Mouse (Mus musculus): Measurements from ENCODE around the gene Rapgef1.

Gene Rapgef1

DNA sequence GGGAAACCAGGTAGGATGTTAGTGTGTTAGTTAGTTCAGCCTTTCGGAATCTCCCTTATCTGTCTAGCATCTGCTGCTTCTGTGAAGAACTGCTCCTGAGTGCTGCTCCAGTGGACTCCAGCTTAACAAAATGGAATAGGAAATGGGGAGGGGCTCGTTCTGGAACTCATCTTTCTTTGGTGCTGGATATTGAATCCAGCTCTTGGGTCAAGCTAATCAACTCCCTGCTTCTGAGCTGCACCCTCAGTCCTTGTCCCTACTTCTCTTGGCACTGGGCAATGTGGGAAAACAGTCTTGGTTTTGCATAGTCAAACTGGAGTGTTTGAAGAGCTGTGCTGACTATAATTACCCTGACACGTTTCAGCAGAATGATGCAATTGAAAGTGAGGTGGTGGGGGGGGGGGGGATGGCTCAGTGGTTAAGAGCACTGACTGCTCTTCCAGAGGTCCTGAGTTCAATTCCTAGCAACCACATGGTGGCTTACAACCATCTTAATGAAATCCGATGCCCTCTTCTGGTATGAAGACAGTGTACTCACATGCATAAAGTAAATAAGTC is 25.6 kb downstream of the Rapgef1 start:
- no peak for DNase-seq

DNA sequence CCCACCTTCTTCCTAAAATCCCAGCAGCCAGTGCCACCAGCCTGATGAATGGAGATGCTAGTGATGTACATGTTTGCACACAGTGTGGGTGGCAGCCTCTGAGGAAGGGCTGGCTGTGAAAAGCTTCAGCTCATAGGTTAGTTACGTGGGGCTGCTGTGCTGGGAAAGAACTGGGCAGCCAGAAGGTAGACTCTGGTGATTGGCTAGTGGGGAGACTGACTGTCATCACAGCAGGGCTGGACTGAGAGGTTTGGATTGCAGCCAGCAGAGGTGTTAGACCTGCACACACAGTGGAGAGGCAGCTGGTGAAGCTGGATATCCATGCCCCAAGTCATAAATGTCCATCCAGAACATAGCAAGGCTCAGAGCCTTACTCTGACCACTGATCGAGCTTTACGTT is 27.1 kb downstream of the Rapgef1 start:
- DNase-seq, result no peak

DNA sequence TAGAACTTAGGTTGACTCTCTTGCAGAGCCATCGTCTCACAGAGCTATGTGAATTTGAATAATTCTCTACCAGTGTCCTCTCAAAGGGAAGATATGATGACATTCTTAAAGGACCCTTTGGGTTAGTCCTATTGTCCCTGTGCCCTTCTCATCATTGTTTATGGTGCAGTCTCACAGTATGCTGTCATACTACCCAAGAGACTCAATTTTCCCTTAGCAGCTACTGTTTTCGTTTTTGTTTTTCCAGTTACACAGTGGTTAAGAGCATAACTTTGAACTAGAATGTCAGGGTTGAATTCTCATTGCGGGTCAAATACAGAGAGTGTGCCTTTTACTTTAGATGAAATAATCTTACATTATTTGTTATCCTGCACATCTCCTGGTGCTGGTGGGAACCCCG is 27.6 kb downstream of the Rapgef1 start:
- no peak for DNase-seq

DNA sequence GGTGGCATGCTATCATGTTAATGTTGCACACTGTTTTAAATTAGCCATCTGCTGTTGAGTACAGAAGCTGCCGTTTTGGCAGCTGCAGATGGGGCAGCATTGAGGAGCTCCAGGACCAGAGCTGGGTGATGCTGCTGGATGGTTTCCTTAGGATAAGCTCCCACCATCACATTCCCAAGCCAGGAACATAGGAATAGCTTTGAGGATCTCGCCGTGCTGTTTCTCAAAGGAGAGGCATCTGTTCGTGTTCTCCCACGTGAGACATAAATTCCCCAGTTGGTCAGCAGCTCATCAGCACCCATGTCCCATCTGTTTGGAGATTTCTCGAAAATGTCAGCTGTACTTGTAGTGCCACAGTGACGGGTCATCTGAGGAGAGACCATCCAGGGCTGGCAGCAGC is 28.3 kb downstream of the Rapgef1 start:
- DNase-seq, result no peak

DNA sequence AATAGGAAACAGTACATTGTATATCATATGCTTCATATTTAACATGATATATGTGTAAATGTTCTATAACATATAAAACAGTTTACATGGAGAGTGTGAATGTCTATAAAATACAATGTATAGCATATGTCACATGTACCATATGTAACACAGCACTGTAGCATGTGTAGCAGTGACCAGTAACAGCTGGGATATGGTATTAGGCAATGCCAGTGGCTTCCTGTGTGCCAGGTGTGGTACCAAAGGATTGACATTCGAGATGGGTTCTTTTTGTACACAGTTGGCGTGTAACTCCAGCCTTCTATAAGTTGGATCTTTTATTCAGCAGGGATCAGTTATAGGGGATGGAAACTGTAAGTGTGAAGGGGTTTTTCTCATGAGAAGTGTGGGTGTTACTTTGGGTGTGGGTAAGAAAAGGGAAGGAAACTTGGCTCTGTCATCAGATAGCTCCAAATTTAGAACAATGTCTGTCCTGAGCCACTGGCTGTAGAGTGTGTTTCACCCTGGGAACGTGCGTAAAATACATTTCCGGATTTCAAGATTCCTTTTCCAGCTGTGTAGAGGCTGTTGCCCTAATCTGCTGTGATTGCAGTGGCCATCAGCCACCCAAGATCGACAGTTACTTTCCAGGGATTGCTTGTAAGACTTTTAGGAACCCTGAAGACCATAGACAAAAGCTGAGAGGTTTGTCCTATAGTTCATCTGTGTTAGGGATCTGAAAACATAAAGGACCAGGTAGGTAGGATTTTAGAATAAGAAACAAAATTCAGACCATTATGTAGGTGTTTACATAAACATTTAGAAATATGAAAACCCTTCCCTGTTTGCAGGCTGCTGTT is 29.7 kb downstream of the Rapgef1 start:
- no peak for DNase-seq

DNA sequence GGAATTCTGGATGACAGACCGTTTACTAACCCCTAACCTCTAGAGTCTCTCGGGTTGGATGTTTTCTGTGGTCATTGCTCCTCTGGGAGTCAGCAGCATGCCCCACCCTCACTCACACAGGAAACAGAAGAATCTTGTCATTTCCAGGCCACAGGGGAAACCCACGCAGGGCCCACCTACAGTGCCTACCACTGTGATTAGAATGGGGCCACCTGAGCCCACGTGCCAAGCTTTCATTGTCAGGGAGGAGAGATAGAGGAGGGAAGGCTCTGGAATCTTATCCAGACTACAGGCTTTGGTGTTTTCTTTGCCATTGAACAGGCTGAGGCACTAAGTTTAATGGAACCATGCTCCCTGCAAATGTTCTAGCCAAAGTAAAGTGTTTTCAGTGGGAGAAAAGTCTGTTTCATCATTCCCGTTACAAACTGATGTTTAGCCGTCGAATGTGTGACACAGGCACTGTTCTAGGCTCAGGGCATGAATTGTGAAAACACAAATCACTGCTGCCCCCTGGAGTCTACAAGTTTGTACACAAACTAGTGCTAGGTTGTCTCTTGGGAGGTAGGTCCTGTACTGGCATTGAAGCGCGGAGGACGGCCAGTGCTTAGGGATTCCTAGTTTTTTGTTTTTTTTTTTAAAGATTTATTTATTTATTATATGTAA is 30.4 kb downstream of the Rapgef1 start:
- no peak for DNase-seq

DNA sequence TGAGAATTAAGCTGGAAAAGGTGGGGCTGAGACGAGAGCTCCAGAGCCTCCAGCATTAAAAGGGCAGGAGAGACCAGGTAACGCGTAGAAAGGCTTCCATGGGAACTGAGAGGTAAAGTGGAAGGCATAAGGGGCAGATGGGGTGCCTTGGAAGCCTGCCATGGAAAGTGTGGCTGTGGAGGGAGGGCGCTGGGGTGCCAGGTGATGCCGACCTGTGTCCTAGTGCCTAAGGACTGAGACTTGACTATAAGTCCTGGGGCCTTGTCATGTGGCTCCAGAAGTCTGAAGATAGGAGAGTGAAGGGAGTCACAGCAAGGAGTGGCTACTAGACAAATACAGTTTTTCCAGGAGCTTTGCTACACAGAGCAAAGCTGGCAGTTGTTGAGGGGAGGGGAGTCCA is 32.4 kb downstream of the Rapgef1 start:
- DNase-seq, result peak; percentile 74

DNA sequence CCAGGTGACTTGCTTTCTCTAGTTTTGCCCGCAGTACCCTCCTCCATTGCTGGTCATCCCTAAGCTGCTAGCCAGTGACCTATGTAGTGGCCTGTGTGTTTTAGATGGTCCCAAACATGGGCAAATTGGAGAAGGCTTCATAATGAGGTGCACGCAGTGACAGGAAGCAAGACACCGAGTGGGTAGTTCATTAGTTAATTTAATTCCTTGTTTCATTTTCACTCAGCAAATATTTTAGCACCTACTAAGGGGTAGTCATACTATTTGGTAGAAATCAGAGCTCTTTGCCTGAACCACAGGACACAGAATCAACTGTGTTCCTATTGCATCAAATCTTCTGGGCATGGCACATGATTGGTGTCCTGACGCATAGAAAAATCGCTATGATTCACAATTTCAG is 35.9 kb downstream of the Rapgef1 start:
- no peak for DNase-seq

DNA sequence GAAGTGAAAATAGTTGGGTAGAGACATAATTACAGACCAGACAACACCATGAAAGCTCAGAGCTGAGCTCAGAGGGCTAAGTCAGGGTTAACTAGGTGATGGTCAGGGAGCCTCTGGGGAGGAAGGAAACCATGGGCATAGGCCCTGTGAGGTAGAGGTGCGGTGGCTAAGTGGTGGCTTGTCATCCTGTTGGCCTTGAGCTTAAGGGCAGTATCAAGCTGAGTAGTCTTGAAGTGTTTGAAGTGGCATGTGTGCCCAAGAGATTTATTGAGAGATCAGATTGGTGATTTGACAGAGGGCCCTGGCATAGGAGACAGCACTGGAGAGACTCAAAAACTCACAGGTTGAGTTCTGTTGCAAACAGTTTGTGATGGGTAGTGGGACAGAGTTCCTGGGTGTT is 36.6 kb downstream of the Rapgef1 start:
- DNase-seq, result no peak

DNA sequence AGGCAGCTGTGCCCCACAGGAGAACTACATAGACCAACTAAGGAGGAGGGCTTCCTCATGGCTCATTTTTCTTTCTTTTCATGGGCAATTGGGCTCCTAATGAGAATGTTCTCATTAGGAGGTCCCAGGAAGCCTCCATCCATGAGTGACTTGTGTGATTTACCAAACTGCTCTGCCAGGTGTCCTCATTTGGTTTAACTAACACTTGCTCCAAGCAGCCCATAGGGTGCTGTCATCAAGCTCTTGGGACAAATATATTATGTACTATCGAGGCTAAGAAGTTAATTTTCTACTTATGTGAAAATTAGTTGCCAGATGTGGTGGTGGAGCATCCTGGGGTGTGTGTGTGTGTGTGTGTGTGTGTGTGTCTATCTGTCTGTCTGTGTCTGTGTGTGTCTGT is 37.6 kb downstream of the Rapgef1 start:
- no peak for DNase-seq

DNA sequence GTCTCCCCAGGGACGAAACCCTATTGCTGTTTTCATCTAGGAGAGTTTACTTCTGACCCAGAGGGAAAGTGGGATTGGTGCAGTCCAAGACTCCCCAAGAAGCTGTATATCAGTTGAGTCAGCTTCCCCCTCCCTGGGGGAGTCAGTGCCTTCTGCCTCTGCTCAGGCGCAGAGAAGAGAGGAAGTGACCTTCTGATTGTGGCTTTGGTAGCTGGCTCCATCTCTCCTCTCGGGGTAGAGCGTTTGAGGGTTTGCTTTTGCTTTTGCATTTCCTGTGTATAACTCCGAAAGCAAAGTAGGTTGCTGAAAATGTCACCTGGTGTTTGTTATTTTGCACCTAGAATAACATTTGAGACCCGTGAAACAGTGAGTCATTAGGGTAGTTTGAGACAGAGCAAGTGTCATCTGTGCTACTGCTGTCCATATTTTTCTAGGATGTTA is 42.3 kb downstream of the Rapgef1 start:
- no peak for DNase-seq

DNA sequence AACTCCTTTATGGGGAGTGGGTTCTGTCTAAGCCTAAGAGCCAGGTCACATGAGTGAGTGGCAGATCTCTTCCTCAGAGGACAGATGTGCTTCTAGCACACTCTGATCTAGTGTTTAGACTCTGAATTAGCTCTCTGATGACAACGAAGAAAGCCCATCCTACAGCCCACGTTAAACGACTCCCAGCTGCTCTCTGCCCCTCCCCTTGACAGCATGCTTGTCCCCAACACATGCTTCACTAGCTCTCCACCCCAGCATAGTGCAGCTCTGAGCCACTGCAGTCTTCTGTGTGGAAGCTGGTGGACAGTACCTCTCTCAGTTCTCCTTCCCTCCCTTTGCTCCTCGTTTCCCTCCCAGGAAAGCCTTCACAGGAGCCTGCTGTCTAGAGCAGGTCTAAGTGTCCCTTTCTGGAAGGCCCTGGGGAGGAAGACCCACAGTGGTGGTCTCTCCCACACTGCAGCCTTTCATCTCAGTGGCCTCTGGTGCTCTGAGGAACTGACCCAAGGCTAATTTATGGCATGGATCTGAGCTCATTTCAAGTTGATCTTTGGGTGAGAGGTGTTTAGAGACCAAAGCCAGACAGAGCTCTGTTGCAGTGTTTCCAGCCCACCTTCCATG is 43.8 kb downstream of the Rapgef1 start:
- no peak for DNase-seq

DNA sequence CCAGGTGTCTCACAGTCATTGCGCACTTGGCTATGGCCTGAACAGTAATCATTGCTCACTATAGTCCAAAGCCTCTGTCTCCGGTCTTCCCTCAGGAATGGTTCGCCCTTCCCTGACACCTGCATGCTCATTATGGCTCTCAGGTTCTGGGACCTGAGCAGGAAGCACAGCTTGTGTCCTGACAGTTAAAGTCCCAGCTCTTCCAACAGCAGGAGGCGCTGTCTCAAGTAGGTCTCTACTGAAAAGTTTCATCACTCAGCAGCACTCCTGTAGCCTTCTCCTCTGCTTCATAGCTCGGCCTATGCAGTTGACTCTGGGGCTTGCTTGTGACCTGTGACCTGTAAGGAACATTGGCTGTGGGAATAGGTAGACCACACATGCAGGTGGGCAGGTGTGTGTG is 45.9 kb downstream of the Rapgef1 start:
- DNase-seq, result no peak

DNA sequence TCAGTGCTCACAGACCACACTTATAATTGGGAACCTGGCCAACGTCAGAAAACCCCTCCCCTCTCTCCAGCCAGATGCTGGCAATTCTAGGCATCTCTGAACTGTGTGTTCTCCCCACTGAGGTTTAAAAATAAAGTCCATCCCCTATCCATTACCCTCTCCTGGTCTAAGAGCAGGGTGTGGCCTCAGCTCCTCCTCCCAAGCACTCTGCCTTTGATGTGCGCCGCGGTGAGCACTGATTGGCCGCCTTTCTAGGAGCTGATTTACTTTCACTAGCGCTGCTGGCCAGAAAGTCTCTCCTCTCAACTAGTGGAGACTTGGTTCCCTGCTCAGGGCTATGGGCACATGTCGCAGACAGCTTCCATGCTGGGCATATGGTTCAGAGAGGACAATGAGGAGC is 47.1 kb downstream of the Rapgef1 start:
- DNase-seq, result no peak

DNA sequence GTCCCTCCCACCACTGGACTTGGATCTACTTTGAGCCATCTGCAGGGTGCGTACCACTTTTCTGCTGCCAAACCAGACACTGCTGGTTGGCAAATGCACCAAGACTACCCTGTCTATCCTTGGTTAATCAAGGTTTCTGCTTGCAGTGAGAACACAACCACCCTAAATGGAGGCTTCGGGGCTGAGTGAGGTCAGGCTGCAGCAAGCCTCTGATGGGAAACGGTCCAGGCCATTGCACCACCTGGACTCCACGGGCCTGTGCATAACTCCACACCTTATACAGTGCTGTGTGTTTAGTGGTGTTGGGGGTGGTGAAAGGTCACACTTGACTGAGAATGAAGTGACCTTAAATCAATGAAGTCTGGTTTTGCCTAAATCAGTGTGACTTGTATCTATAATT is 47.6 kb downstream of the Rapgef1 start:
- DNase-seq, result peak; percentile 47

DNA sequence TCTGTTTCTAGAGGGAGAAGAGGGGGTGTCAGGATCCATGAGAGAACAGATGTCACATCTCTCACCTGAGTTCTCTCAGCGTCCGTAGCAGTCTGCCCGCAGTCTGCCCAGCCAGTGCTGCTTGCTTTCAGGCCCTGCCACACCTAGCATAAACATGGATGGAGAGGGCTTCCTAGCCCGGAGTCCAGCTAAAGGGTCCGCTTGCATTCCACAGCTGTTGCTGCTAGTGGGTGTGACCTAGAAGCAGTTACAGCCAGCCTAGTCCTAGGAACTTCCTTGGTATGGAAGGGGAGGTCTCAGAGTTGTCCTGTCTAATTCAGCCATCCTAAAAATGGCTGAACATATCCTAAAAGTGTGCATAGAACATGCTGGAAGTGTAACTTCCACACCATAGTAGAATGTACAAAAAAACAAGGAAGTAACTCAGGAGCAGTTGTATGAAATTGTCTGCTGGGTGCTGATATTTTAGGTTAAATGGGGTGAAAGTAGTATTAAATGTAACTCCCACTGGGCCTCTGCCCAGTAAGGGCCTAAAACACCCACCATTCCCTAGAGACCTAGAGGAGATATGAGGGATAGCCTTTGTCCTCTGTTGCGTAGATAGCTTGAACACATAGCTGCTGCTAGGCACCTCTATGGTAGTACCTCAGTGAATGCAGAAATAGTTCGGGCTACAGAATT is 48.6 kb downstream of the Rapgef1 start:
- no peak for DNase-seq

DNA sequence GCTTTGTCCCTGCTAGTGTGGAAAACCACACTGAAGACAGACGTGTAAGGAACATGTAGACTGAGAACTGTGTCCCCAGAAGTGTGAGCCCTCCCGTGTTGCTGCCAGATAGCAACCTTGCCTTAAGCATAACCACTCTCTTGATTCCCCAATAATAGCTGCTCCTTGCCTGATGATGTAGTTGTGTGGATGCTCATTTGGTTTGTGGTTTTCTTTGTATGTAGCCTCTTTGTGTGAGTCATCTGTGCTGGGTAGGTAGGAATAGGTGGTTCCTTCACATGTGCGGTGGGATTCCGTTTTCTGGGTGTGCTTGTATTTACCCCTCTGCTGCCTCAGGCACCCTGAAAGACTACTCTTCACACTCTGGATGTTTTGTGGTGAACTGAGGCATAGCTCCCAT is 49.4 kb downstream of the Rapgef1 start:
- DNase-seq, result no peak

DNA sequence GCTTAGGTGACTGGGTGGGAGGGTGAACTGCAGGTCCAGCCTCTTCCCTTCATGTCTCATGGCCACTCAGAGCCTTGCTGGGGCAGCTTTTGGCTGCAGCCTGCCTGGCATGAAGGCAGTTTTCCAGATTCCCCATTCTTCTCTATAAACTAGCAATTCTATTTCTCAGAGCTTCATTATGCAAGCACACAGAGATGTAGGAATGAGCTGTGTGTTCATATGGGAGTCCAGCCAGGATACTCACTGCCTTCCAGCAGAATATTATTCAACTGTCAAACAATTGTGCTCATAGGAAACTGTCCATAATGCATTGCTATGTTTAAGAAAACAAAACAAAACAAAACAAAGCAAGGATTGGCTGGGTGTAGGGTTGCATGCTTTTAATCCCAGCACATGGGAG is 50.2 kb downstream of the Rapgef1 start:
- peak; percentile 50 for DNase-seq

DNA sequence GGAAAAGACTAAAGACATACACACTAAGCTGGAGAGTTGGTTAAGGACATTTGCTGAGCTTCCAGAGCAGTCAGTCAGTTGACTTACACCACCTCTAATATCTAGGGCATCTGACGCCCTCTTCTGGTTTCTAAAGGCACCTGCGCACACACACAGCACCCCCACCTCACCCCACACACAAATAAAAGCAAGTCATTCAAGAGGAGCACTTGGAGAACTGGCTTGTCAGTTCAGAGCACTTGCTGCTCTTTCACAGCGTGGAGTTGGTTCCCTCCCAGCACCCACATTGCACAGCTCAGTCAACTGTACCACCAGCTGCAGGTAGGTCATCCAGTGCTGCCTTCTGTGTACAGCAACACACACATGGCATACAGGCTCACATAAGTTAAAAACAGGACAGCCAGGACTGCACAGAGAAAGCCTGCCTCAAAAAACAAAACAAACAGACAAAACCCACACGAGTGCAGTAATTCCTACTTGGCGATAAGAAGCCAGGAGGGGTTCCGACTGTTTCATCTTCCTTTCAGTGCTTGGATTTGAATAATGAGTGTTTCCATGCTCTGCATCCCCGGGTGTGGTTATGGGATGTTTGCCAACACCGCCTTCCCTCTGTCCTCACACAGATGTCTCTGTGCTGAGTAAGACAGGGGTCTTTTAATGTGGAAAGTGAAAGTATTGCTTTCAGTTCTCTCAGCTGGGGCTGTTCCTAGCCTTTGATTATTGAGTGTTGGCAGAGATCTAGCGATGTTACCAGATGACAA is 50.9 kb downstream of the Rapgef1 start:
- peak; percentile 85 for DNase-seq

DNA sequence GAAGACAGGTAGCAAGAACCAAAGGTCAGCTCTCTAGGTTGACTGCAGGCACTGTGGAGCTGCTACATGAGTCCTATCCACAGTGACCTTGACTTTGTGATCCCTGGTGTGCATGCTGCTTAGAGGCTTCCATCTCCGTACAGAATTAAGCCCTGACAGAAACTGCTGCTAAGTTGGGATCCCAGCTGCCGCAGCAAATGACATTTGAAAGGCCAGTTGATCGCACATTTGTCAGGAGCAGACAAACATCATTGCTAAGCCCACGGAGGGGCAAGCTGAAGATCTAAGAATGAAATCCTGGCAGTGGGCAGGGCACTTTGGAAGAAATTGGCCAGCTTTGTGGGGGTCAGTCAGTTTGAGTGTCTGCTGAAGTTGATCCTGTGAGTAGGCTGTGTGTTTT is 51.9 kb downstream of the Rapgef1 start:
- no peak for DNase-seq

DNA sequence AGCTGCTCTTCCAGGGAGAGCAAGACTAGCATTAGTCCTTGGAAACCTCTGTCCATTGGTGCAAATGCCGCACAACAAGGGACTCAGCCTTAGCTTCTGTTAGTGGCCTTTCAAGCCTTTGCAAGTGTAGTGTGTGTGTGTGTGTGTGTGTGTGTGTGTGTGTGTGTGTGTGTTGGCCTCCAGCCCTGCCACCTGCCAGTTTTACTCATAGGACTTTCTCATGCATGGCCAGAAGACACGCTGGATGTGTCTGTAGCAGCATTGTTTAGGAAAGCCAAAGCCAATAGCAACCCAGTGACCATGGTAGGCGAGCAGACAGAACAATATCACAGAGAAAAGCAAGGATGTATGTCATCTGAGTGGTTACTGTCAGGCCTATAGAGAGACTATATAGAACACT is 52.3 kb downstream of the Rapgef1 start:
- DNase-seq, result no peak

DNA sequence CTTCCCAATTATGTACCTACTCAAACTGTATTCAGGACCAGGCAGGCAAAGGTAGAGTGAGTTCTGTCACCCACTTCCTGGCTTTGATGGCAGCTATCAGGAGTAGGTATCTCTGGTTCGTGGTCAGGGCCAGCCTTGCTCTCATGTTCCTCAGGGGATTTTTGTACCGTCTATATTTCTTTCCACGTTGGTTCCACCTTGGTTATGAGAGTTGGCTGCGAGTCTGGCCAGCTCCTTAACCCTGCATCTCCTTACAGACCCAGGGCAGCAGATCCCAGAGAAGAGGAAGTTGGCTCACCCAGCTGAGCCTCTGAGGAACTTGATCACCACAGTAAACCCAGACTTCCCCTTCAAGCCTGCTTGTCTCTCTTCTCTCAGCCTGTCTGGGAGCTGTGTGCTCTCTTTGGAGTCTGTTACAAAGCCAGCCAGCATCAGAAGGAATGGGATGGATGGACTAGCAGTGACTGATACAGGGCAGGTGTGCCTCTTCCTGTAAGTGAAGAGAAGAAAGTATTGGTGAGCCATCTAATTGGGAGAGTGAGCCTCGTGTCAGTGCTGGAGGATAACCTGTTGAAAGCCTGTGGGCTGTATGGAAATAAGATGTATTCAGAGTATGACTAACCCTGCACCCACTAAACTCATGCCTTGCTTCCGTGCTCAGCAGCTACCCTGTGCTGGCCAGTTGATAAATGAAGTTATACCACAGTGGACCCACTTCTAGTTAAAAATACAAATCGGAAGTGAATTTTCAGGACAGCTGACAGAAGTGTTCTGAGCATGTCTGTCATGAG is 53.4 kb downstream of the Rapgef1 start:
- no peak for DNase-seq
